Mouse (Mus musculus) embryo, embryonic 11.5 days (tissue): Measurements from ENCODE around the gene Draxin.
A peak's percentile ranks its signal among the peaks of the same experiment; 100 is the strongest.

Experiments used
- DNase-seq: peaks from one replicate; pipeline ENCODE4 v3.0.0-alpha.2; 2012; ENCODE audit warnings: low read depth, low spot score

Draxin gene

DNA sequence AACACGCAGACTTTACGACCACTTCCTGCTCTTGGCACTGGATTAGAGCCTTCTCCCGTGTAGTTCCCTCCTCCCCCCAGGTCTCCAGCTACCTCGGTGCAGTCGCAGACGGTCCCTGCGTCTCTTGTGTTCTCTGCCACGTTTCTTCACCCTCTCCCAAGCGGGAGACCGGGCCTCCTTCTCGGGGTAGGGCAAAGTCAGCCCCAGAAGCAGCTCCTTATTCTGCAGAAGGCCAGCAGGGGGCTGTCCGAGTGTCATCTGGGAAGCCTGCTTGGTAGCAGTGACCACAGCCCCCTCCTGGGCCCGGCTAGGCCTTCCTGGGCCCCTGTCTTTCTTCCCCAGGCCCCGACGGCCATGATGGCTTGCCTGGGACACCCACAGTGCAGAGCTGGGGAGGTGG lies 15.0 kb downstream of the Draxin start:
- DNase-seq = no peak

DNA sequence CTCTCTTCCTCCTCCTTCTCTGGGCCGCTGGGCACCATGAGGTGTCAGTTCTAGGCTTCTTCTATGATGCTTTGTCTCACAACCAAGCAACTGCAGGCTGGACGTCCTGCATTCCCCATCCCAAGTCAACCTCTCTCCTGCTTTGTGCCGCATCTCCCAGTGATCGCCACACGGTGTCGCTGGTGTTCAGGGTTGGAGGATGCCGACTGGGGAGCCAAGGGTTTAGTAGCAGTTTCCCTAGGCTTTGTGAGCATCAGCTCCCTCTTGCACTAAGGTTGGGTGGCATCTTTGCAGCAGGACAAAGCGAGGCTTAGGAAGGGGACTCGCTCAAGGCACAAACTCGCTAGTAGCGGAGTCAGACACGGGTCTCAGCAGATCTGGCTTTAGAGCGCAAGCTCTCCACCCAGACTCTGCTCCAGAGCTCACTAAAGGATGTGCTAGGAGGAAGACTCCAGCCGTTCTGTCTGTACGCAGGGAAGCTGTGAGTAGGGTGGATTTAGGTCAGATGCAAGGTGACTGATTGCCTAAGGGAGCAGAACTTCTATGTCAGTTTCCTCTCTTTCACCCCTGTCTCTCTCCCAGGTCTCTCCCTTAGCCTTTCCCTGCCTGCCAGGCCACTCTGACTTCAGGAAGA lies 15.6 kb downstream of the Draxin start:
- peak; percentile 83 for DNase-seq

DNA sequence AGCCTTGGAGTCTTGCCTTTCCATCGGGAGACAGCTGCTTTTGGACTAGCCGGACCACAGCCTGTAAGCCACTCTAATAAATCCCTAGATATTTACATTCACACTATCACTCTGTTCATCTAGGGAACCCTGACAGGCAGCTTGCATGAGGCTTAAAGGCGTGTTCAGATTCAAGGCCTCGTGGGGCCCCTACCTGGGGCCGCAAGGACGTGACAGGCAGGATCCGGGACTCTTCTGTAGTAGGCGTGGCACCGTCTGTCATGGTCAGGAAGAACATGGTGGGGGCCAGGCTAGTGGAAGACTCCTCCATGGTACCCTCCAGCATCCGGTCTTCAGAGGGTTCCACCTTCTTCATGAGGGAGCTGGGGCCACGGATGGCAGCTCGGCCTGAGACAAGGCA lies 18.0 kb downstream of the Draxin start:
- no peak for DNase-seq

DNA sequence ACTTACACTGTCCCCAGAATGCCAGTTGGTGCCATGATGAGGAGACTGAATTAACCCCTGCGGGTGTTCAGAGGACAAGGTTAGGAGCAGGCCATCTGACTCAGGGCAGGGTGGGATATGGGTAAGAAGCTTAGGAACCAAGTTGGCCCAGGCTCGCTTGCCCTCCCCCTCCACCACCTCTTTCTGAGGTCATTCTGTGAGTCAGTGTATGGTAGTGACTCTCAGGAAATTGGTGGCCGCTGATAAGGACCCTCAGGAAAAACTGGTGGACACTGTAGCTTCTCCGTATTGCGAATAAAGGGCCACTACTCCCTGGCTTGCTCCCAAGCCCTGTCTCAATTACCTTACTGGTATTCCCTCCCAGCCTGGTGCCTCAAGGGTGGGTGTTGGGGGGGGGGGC lies 21.3 kb downstream of the Draxin start:
- DNase-seq = no peak

DNA sequence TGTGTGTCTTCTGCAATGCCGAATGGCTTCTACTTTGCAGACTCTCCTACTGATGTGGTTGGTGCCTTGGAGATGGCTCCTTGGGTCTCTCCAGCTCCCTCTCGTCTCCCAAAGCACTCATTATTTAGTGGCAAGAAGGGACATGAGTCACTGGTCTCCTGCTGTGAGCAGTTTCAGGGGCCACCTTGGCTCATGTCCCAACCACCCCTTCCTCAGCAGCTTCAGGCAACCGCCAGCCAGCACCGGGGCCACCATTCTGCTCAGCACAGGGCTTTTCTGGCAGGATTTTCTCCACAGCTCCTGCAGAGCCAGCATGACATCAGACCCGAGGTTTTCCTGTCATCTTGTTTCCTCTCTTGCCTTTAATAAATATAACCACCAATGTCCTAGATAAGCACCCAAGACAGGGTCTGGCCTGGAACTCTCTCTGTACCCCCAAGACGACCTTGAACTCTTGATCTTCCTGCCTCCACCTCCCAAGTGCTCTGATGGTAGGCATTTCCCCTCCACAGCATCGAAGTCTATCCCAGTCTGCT lies 21.9 kb downstream of the Draxin start:
- DNase-seq = no peak

DNA sequence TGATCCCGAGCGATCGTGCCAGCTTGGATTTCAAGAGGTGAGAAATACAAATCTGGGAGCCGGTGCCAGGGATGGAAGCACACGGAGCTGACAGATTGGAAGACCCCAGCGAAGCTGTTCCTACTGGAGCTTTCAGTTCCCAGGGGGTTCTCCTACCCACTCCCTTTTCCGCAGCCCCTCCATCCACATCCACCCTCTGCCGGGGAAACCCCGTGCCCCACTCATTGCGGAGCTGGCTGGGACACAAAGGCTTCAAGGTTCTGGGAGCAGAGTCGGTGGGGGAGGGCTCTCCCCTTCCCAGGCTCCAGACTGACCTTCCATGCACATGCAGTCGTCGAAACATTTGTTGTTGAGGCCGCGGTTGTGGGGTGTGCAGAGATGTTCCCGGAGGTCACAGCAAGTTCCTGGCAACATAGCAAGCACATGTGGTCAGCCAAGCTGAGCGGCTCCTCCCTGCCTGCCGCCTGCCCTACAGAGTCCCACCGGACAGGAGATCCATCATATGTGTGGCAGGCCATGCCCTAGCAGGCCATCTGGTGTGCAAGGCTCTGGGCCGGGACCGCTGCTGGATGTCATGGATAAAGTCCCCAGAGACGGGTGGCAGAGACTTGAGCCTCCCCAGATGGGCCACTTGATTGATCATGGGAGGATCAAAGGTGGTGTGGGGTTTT lies 22.7 kb downstream of the Draxin start:
- DNase-seq = no peak

DNA sequence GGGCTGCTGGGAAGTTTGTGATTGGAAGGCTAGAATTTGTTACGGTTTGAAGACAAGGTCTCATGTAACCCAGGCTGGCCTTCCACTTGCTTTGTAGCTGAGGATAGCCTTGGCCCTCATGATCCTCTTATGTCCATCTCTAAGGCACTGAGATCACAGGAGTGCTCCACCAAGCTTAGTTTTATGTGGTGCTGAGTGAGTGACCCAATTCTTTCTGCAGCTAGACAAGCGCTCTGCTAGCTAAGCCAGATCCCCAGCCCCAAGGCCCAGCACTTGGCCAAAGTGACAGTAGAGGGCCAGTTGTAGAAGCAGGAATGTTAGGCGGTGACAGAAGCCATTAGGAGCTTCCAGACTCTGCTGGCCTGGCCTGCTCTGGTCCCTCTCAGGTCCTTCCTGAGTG lies 26.4 kb downstream of the Draxin start:
- no peak for DNase-seq

DNA sequence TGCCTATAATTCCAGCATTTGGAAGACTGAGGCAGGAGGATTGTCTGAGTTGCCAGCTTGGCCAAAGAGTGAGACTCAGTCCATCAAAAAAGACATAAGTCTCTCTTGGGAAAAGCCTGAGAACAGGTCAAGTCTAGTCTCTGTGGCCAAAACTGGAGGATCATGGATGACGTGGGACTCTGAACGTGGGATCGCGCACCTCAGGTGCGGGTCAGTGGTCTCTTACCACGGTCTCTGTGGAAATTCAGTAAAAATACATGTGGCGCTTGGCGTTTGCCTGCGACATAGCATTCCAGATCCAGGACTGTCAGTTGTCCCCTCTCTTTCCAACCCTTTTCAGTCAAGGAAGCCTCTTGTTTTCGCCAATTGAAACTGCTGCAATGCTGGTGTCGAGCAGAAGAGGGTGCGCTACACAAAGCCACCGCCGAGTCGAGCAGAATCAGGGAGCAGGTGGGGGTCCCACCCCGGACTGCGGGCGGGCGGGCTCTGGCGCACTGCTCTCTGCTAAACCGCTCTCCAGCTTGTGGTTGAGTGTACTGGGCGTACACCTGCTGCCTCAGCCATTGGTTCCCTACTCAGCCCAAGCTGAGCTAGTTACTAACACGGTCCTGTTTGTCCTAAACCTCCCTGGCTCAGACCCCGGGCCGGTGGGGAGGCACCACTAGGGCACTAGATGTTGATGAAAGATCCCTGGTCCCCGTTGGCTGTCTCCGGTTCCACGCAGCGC lies 28.5 kb downstream of the Draxin start:
- DNase-seq = no peak

DNA sequence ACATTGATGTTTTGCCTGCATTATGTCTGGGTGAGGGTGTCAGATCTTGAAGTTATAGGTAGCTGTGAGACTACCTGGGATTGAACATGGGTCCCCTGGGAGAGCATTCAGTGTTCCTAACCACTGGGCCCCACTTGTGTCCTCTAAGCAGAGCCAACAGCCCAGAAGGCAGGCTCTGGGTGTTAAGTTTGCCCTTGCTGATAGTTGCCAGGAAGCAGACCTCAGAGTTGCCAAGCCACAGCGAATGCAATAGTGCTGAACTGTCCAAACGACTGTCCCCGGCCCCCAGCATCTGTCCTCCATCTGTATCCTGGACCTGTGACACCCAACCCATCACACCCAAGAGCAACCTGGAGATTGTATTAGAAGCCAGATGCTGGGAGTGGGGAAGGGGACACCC lies 31.8 kb downstream of the Draxin start:
- no peak for DNase-seq

DNA sequence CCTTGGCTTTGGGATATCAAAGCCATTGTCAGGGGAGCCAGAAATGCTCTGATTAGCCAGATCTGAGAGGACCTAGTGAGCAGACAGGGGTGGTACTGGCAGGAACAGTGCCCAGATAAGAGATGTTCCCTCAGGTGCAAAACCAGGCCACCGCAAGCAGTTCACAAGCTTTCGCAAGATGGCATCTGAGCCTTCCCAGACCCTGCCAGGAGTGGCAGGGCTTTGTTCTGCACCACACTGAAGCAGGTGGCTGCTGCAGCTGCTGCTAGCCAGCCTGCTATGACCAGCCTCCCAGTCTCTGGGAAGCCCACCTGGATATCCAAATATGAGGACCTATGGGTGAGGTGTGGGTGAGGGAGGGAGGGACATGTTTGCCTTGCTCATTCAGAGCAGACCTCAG lies 32.6 kb downstream of the Draxin start:
- DNase-seq = no peak

DNA sequence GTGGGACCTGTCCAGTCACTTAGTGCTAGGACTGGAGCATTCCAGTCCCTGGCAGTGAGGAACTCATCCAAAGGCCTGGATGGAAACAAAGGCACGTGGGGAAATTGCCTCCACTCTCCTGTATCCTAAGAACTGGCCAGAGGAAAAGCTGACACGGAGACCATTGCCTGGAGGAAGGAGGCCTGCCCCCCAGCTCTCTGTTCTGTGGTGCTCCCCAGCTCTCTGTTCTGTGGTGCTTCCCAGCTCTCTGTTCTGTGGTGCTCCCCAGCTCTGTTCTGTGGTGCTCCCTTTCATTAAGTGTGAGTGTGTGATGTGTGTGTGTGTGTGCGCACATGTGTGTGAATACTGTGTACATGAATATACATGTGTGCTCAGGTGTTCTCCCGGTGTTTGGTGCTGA lies 35.4 kb downstream of the Draxin start:
- no peak for DNase-seq

DNA sequence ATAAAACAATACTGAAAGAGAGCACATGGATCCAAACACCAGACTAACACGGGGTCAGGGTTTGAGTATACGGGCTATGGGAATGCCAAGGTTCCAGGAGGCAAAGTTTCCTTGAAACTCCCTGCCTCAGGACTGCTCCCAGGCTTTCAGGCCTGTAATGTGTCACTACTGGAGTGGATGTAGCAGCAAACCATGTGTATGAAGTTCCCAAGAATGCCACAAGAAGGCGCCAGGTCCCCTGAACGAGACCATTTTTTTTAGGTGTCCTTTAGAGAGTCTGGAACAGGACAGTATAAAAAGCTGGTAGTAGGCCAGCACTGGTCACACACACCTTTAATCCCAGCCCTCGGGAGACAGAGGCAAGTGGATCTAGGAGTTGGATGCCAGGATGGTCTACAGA lies 36.3 kb downstream of the Draxin start:
- DNase-seq = no peak

DNA sequence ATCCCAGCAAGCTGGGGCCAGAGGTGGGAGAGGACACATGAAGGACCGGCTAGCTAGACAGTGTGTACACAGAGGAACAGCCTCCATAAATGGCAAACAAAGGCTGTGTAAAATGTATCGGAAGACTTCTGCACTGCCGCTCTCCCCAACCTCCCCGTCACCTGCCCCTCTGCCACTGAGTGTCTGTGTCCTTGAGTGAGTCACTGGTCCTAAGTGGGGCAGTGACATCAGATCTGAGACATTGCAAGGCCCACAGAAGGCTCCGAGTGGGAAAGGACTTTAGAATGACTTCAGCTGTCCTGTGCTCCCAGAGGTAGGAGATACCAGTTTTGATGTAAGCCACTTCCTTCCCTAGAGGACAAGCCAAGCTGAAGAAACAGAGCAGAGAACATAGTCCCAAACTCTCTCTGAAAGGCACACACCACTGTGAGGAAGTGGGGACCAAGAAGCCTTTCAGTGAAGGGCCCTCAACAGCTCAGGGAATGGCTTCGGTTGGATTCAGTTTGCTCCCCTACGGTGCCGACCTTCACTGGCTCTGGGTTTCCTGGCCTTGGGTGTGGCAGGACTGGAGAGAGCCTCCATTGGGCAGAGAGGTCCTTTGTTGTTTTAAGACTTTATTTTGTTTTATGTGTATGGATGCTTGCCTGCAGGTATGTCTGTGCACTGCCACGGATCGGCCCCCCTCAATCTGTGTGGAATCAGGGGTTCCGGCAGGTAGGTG lies 37.8 kb downstream of the Draxin start:
- no peak for DNase-seq

DNA sequence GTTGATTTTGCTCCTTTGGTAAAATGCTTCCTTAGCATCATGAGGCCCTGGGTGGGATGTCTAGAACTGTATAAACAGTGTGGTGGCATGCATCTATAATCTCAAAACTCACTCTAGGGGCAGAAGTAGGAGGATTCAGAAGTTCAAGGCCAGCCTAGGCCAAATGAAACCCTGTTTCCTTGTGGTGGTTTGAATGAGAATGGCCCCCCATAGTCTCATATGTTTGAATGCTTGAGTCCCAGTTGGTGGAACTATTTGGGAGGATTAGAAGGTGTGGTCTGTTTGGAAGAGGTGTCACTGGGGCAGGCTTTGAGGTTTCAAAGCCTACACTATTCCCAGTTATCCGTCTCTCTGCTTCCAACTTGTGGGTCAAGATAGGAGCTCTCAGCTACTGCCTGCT lies 39.3 kb downstream of the Draxin start:
- no peak for DNase-seq

DNA sequence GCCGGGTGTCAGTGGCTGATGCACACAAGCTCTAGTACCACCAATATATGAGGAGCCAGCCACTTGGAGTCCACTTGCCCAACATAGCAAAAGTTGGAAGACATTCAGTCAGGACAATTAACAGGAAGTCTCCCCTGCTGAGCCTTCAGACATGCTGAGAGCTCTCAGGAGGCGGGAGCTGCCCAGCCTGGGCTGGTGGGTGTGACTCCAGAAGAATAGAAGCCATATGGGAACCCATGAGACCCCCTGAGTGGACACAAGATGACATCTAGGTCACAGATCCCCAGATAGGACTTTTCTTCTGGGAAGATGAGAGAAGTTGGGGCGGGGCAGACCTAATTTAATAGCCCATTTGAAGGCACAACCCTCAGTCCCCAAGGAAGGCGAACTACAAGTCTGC lies 41.3 kb downstream of the Draxin start:
- DNase-seq = no peak

DNA sequence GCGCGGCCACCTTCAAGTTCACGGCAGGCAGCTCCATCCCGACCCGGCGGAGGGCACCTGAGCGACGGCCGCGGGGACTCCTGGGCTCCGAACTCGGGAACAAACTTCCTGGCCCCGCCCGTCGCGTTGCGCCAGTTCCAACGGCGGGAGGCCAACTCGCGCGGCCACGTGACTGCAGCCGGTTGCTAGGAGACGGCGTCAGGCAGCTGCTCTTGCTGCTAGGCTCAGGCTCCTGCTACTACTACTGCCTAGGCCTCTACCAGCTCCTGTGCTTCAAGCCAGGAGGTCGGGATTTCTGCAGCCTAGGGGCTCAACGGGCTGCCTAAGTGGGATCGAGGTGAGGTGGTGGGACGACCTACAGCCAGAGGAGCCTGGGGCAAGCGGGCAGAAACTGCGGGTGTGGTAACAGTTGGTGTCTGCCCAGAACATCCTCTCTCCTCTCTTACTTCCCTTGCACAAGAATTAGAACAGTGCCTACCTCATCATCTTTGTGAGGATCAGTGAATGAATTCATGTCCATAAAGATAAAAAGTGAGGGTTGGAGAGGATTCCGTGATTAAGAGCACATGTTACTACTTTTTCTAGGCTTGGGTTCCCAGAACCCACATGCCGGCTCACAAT lies 42.5 kb downstream of the Draxin start, which contains the start of gene Agtrap:
Gene Agtrap (minus strand): TSS at position 125 of the 621 bp plus-strand sequence.
- DNase-seq = peak; percentile 80

DNA sequence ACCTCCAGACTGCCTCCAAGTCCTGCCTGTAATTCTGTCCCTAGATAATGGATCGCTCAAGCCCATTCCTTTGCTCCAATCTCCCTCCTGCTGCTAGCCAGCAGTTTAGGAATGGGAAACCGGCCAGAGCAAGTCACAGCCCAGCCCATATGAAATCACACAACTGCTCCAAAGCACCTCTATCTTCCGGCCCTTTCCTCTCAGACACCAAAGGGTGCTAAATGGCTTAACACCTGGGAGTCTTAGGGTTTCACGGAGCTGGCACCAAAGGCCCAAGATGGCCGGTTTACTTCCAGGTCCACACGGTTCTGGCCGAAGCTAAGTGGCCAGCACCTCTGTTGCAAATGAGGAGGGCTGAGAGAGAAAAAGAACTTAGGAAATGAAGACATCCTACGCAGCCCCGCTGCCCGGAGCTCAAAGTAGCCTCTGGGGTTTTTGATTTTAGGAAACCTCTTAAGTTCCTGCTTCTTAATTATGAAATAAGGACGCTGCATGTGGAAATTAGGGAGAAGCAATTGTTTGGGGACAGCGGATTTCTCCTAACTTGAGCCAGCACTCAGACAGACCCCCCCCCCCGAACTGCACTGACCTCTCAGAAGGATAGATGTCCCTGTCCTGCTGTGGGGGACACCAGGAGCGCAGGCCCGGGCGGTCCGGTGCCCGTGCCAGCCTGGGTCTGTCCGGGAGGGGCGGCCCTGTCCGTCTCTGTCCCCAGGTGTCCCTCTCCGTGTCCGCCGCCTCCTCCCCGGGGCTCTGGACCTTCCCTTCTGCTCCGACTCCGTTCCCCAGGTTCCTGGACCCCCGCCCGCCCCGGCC lies 43.2 kb downstream of the Draxin start:
- DNase-seq = no peak

DNA sequence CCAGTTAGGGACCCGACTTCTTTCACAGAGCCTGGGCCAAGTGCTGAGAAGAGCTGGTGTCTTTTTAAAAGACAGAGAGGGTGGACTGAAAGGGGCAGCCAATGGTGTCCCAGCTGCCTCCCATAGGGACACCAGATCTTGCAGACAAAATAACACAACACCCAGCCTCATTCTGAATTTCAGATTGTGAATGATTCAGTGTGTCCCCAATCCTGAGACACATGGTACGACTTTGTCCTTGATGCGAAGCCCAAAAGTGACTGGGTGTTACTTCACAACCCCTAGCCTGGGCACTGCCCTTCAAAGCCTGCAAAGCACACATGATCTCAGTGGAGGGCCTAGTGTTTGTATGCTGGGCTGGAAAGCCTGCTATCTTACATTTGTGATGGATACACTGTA lies 44.6 kb downstream of the Draxin start:
- no peak for DNase-seq

DNA sequence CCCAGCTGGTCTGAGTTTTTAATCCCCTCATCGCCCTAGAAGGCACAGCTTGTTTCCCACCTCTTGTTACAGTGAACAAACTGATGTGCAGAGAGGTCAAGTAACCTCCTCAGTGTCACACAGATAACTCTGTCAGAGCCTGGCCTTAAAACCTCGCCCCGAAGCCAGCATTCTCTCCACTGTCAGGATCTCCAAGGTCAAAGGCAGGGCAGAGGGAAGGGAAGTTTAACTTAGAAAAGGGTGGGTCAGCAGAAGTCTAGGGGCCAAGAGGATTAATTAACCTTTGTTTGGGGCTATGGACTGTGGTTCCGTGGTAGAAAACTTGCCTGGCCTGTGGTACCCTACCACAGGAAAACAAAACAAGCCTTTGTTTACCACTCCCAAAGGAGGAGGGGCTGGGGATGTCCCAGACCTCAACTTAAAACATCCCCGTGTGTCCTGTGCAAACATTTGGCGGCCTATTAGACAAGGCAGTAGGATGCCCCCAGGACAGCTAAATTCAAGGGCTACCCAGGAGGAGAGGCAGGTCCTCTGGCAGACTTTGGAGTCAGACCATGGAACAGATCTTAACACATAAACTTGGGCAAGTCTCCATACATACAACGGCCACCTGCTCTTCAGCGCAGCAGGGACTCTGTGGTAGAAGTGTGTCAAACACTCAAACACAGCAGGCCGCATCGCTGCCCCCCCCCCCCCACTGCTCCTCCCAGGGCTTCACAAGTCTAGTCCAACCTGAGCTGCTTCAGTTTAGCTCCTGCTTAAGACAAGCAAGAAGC lies 45.2 kb downstream of the Draxin start:
- DNase-seq = no peak

DNA sequence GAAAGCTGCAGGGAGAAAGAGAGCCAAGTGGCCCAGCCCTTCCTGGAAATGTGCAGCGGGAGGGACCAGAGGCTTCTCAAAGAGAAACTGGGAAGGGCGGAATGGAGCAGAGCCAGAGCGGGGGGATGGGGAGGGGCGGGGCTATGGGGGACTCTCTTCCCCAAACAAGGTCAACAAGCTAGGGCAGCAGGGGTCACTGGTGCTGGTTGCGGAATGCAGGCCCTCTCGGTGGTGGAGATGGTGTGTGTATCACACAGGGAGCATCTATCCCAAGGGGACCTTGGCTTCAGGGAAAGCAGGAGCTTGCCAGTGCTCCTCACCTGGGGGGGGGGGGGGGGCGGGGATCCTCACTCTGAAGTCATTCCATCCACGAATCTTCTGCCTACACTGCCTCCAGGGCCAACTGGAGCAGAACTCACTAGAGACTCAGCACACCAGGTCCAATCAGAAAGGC lies 46.2 kb downstream of the Draxin start:
- DNase-seq = no peak
